Mouse (Mus musculus) left cerebral cortex, adult 11 months (tissue): ENCODE results near the gene Defb19.

Source experiments
- DNase-seq: peaks from one replicate; pipeline ENCODE4 v3.0.0; 2022; ENCODE audit warnings: low spot score

Defb19 gene

DNA sequence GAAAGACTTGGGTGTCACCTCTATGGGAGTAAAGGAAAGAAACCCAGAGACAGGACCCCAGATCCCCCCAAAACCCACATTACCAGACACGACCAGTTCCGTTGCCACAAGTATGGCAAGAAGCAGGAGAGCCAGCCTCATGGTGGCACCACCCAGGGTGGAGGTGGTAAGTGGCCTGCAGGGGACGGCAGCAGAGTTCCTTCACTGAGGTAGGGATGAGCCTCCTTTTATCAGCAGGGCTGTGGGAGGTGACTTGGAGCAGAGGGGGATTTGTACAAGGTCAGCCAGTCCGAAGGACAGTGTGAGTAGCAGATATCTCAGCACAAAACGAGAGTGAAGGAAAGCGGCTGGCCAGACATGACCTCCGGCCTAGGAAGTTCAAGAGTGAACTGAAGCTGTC lies at the start of gene Defb19:
TSS of gene Defb19 (minus strand) at position 206 of the 400 bp plus-strand sequence.
- DNase-seq = no peak

DNA sequence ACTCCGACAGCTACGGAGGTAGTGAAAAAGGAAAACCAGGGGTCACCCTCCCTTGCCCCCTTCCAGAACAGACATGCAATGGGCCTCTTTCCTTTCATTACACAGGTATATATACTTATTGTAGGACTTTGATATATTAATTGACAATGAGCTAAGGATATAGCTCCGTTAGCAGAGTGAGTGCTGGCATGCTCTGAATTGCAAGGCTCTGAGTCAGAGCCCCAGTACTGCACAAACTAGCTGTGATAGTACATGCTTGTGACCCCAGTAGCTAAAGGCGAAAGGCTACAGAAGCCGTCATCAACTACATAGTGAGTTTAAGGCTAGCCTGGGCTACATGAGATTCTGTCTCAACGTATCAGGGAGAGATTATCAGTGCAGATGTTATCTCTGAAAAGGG lies 49.8 kb upstream of the Defb19 start:
- no peak for DNase-seq

- DNase-seq = no peak
Observed at GRCm38 (mm10) chr2:152629239-152629638, 49.1 kb upstream of the Defb19 start.

DNA sequence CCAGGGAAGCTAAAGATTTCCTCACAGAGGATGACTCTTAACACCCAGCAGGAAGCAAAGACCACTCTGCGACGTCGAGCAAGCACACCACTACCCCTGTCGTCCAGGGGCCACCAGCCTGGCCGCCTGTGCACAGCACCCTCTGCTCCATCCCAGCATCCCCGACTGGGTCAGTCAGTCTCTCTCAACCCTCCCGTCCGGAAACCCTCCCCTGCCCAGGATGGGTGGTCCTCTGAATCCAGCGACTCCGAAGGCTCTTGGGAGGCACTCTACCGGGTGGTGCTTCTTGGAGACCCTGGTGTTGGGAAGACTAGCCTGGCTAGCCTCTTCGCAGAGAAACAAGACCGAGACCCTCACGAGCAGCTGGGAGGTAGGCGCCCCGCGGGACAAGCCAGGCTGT lies 48.0 kb upstream of the Defb19 start:
- DNase-seq = no peak

DNA sequence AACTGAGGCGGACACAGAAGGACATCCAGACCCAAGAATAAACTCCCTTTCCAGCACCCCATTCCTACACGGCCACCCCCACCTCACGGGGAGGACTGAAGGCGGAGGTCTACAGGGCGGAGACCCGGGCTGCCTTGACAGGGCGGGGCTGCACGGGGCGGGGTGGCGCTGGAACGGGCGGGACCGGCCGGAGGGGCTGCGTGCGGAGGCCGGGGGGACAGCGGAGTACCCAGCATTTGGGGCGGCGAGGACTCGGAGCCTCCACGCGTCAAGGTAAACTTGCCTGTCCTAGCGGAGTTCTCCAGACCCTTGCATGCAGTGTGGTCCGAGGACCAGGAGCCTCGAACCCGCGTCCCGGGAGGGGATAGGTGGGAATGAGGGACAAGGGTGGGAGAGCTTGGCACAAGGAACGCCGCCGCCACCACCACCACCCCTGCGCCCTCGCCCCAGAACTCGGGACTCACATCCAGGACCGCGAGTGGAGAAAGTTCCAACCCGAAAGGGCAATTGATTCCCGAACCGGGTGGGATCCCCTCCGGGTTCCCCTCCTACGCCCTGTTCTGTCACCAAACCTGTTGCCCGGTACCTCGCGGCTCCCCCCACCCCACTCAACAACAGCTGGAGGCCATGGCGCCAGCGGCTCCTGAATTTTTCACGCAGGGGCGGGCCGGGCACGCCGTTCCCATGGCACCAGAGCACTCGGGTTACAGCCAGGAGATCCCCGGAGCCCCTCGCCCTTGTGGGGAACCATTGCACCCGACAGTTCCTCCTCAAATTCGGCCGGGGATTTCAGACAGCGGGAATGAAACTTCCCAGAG lies 46.9 kb upstream of the Defb19 start, which contains the start of gene Rem1:
TSS of gene Rem1 (plus strand) at position 178 of the 818 bp plus-strand sequence.
- DNase-seq = no peak

GRCm38 (mm10) chr2:152625256-152625655 lies 45.1 kb upstream of the Defb19 start:
- DNase-seq = no peak

DNA sequence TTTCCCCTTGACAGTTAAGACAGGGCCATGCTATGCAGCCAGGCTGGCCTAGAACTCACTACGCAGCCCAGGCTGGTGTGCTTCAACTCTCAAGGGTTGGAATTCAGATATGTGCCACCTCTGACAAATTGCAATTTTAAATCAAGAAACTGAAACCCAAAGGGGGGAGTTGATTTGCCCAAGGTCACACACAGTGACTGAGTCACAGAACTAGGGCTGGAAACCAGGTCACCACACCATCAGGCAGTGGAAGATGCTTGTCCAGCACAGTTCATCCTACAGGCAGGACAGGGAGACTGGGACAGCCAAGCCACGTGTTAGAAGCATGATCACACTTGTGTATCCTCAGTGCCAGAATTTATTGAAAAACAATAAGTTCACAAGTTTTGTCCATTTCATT lies 44.5 kb upstream of the Defb19 start:
- no peak for DNase-seq

GRCm38 (mm10) chr2:152622953-152623352 lies 42.8 kb upstream of the Defb19 start, which contains the start of gene Defb25:
Gene Defb25 (minus strand): TSS chr2:152623053.
- DNase-seq = no peak

DNA sequence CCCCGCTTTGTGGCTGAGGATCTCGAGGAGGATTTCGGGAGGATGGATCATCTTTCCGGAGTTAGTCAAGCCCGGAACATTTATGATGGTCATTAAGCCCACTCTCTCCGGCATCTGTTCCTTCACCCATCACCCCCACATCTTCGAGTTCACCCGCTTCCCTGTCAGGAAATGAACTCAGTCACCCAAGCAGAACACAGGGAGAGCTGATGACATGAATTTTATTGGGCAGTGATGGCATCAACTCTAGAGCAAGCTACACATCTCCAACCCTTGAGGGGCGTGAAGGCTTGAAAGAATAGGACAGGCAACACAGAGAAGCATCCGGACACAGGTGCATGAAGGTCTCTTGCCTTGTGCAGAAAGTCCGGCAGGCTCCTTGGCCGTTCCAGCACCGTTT lies 42.0 kb upstream of the Defb19 start:
- DNase-seq = no peak

GRCm38 (mm10) chr2:152620367-152621134 lies 40.4 kb upstream of the Defb19 start:
- no peak for DNase-seq

DNA sequence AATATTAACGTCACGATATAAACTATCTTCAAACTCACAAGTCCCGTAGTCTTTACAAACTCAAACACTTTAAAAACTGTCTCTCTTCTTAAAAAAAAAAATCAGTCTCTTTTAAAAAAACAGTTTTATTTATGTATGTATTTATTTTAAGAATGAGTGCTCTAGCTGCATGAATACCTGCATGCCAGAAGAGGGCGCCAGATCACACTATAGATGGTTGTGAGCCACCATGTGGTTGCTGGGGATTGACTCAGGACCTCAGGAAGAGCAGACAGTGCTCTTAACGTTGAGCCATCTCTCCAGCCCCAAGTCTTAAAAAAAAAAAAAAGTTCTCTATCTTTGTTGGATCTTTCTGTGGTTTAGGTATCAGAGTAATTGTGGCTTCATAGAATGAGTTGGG lies 37.3 kb upstream of the Defb19 start:
- DNase-seq = no peak

DNA sequence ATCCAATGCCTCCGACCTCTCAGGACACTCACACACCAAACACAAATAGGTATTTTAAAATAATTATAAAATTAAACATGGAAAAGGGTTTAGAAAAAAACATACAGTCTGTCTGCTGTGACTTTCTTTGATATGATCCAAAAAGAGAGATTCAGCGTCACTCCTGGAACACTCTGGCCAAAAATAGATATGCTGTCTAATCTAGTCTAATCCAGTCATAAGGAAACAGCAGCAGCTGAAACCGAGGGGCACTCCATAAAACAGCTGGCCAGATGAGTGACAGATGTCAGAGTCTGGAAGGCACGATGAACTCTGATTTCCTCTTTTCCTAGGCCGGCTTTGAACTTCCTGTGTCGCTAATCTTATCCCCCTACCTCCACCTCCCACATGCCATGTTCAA lies 36.4 kb upstream of the Defb19 start:
- DNase-seq = no peak

GRCm38 (mm10) chr2:152615563-152615962 lies 35.5 kb upstream of the Defb19 start:
- peak; percentile 32 for DNase-seq

DNA sequence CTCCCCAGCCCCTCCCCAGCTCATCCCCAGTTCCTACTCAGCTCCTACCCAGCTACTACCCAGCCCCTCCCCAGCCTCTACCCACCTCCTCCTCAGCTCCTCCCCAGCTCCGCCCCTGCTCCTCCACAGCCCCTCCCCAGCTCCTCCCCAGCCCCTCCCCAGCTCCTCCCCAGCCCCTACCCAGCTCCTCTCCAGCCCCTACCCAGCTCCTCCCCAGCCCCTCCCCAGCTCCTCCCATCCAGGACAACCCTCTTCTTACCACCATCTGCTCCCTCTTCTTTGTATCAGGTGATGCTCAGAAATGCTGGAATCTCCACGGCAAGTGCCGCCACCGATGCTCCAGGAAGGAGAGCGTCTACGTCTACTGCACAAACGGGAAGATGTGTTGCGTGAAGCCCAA lies 32.1 kb upstream of the Defb19 start:
- DNase-seq = no peak

DNA sequence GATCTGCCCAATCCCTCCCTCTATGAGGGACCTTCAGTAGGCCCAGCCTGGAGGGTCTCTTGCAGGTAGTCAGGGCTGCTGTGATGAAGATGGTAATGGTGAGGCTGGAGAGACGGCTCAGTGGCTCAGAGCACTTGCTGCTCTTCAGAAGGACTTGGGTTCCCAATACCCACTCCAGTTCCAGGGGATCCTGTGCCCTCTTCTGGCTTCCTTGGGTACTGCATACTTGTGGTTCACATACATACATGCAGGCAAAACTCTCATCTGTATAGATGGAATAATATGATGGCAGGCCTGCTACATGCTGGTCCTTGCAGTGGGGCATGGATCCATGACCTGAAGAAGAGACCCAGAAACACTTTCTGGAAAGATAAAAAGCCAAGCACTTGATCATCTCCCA lies 28.6 kb upstream of the Defb19 start:
- DNase-seq = no peak

DNA sequence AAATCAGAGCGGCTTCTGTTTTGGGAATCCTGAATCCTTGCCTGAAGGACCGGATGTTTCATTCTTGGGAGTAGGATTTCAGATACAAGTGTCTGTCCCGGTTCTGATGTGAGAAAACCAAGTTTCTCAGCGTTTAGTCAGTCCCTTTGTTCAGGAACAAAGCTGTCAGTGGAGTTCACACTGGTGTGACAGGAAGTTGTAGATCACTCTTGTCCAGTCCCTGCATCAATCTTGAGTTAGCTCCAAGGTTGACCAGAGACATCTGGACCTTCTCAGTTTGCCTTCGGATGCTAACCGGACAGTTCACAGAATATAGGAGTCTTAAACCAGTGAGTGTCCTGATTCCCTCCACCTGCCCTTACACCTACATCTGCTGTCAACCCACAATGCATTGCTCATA lies 27.6 kb upstream of the Defb19 start:
- no peak for DNase-seq

- DNase-seq = no peak
Observed at GRCm38 (mm10) chr2:152604057-152604456, 23.9 kb upstream of the Defb19 start, which contains the start of gene Defb36. Gene Defb36 (plus strand): TSS chr2:152604327.

GRCm38 (mm10) chr2:152601275-152601960 lies 21.3 kb upstream of the Defb19 start:
- no peak for DNase-seq

GRCm38 (mm10) chr2:152600076-152600475 lies 20.0 kb upstream of the Defb19 start:
- no peak for DNase-seq

GRCm38 (mm10) chr2:152599299-152599698 lies 19.2 kb upstream of the Defb19 start, which contains the start of gene Defb45:
Gene Defb45 (minus strand): TSS chr2:152599399.
- no peak for DNase-seq

- DNase-seq = no peak
Observed at GRCm38 (mm10) chr2:152589021-152589420, 8.9 kb upstream of the Defb19 start.

DNA sequence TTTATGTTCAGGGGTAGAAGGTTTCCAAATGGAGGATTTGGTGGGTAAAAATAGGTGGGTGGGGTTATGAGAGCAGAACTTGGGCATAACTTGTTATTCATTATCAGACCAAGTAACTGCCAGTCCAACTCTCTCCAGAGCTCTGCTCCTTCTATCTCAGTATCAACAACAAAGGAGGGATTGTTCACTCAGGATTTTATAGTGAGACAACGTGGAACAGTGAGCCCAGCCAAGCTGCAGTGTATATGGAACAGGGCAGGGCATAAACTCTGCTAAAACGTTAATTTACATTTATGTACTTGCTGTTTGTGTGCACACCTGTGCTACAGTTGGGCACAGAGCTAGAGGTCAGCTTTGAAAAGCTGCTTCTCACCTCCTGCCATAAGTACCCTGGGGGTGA lies 8.3 kb upstream of the Defb19 start:
- no peak for DNase-seq
